Mouse (Mus musculus): ENCODE measurements around the gene Cdhr4.
"Not testable (repeated sequence)": the region's sequence is repeated elsewhere in the genome, so short reads cannot be mapped to it uniquely, and the experiment has no call there.

Gene Cdhr4

DNA sequence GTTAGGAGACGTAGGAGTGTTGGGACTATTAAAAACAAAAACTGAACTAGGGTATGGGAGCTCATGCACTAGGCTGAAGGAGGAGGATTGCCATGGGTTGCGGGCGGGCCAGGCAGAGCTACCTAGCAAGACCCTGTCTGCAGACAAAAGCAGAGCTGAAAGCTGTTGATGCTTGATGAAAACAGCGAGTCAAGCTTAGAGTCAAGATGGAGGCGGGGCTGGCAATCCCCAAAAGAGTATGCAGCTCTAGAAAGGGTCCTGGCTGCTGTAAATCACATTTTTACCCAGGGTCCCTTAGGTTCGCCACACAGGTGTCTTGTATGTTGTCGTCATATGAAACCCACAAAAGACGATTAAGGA is 11.2 kb downstream of the Cdhr4 start:
- CTCF ChIA-PET: interaction anchor here (0.6 to 1.1 kb wide), 3 partner anchors 19 to 54 kb away, joined by 3 to 4 read pairs (median 3); partner anchors contain the start of gene Gmppb

DNA sequence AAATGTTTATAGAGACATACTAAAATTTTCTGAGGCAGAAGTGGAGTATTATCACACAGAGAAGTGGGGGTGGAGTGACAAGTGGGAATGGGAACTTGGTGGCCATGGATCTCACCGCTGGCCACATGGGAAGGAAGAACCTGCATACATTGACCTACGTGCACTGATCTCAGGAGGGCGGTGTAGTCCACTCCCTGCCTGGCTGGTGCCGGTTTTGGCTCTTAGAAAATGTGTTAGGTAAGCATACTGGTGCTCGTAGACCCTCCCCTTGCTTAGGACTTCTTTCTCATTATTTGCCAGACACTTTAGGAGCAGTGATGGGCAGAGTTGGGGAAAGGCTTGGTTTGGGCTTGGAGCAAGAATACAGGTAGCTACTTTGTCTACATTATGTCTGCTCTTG is 15.7 kb downstream of the Cdhr4 start:
- CTCF ChIA-PET: no interaction called here

DNA sequence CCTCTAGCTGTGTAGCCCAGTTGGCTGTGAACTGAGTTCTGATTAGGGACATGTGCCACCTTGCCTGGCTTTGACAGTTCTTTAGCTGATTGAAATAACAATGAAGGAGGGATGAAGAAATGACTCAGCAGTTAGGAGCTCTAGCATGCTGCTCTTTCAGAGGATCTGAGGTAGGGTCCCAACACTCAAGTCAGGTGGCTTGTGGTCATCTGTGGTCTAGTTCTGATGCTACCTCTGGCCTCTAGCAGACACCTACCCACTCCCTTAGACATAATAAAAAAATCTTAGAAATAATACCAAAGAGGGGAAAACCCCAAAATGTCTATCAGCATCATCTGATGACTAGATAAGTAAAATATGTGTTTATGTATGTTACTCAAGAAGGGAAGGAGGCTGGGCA is 18.1 kb downstream of the Cdhr4 start:
- CTCF ChIA-PET: interaction anchor here (0.6 kb wide), 1 partner anchor 10 kb away, joined by 3 read pairs; no protein-coding TSS in a partner anchor

DNA sequence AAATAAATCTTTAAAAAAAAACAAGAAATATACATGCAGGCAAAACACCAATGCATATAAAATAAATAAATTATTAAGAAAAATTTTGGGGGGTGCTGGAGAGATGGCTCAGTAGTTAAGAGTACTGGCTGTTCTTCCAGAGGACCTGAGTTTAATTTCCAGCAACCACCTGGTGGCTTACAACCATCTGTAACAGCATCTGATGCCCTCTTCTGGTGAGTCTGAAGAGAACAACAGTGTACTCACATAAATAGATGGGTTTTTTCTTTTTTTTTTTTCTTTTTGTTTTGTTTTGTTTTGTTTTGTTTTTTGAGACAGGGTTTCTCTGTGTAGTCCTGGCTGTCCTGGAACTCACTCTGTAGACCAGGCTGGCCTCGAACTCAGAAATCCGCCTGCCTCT is 21.3 kb downstream of the Cdhr4 start:
- CTCF ChIA-PET: not testable (repeated sequence)

DNA sequence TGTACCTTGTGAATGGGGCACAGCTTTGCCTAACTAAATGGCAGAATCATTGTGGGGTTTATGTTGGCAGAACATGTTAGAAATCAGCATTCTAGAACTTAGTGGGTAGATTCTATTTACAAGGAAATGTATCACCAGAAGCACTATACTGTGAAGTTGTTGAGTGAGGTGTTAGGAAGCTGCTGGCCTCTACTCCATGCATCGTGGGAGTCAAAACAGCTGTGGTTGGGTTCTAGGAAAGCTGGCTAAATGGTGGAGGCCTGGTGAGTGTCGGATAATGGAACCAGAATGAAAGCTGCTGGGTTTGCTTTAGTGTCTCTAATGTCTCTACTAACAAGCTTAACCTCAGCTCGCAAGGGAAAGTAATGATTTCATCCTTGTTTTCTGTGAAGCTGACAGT is 24.8 kb downstream of the Cdhr4 start:
- CTCF ChIA-PET: no interaction called here

DNA sequence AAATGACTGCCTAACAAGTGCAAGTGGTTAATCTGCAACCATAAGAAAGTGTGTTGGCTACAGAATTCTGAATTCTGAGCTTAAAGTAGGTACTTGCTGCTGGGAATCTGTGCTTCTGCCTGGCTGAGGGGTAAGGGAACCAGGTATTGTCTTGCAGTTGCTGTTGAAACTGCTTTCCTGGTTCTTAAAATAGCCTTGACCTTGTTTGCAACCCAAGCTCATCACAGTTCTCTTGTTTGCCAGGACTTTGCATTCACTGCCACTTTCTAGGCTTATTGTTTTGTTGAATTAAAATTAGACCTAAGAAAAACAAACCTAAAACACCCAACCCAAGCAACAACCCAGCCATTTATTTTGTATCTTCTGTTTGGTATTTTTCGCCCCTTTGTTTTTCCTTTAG is 28.4 kb downstream of the Cdhr4 start:
- CTCF ChIA-PET: no interaction called here

DNA sequence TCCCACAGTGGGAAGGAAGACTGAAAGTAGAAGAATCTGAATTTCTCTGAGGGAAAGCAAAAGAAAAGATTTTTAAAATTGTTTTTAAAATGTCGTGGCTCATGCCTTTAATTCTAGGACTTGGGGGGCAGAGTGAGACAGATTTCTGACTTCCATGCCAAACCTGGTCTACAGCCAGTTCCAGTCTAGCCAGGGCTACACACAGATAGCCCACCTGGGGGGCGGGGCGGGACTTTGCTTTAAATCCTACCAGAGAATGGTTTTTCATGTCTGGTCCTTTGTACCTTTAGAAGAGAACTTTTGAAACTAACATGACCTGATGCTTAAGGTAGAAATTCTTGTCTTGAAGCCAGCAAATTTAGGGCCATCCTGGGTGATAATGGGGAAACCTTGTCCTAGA is 30.9 kb downstream of the Cdhr4 start:
- CTCF ChIA-PET: no interaction called here

DNA sequence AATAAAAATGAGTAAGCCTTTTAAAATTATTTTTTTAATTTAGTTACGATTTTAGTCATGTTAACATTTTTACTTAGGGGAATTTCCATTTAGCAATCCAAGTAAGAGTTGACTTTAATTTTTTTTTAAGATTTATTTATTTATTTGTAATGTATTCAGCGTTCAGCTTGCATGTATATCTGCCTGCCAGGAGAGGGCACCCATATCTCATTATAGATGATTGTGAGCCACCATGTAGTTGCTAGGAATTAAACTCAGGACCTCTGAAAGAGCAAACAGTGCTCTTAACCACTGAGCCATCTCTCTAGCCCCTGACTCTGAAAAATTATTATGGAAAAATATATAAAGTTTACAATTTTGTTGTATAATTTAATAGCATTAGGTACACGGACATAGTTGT is 34.3 kb downstream of the Cdhr4 start:
- CTCF ChIA-PET: interaction anchor here (1.2 kb wide), 1 partner anchor 23 kb away, joined by 4 read pairs; the partner anchor contains the start of gene Gmppb

DNA sequence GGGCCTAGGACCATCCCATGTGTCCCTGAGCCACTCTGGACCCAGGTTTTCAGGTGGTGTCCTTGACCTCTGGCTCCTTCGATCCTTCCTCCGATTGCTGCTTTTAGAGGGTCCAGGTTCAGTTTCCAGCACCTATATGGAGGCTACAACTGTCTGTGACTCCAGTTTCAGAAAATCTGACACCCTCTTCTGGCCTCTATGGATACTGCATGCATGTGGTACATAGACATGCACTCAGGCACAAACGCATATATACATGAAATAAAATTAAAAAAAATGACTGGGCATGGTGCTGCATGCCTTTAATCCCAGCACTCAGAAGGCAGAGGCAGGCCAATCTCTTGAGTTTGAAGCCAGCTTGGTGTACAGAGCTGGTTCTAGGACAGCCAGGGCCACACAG is 35.6 kb downstream of the Cdhr4 start:
- CTCF ChIA-PET: interaction anchor here (0.6 to 0.7 kb wide), 2 partner anchors 26 to 725 kb away, joined by 4 to 6 read pairs; no protein-coding TSS in a partner anchor

DNA sequence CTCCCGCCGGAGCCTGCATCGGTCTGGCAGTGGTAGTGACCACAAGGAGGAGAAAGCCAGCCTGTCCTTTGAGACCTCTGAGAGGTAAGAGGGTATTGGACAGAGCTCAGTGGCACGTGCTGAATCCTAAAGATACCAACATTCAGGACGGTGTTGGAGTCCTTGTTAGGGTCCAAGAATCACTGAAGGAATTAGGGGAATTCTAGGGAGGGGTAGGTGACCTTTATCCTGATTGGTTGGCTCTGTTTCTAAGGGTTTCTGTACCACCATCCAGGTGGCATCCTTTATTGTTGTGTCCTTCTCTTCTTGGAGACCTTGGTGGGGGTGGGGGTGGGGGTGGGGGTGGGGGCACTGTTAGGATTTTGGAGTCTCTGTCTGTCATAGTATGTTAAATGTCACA is 39.8 kb downstream of the Cdhr4 start:
- CTCF ChIA-PET: no interaction called here

DNA sequence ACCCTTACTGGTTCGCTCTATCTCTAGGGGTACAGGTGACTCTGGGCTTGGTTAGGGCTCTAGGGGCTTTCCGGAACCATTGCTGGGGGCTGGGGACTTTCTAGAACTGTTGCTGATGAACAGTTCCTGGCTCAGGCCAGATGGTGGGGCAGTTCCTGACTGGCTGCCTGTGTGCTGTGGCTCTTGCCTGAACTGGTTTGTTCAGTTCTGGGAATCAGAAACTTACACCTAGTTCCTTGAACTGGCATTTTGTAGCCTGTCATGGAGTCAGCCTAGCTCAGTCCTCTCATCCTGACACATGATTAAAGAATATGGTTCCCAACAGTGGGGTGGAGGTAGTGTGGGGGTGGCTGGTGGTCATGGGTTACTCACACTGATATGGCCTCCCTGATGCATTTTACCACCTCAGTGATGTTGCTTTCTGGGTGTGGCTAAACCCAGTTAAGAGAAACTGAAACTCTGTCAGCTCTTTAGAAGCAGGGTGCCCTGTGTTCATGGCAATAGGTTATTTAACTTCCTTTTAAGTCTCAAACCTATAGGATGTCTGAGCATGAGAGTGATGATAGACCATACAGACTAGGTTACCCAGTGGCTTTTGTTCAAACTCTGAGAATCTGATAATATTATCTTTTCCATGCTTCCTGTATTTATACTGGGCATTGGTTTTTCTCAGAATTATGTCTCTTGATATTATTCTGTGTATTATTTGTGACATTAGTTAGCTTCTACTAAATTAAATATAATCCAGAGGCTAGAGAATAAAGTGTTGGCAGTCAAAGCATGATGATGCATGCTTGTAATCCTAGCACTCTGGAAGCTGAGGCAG is 43.2 kb downstream of the Cdhr4 start:
- CTCF ChIA-PET: interaction anchor here (0.7 to 1.1 kb wide), 3 partner anchors 9 to 141 kb away, joined by 3 to 4 read pairs (median 3); no protein-coding TSS in a partner anchor

DNA sequence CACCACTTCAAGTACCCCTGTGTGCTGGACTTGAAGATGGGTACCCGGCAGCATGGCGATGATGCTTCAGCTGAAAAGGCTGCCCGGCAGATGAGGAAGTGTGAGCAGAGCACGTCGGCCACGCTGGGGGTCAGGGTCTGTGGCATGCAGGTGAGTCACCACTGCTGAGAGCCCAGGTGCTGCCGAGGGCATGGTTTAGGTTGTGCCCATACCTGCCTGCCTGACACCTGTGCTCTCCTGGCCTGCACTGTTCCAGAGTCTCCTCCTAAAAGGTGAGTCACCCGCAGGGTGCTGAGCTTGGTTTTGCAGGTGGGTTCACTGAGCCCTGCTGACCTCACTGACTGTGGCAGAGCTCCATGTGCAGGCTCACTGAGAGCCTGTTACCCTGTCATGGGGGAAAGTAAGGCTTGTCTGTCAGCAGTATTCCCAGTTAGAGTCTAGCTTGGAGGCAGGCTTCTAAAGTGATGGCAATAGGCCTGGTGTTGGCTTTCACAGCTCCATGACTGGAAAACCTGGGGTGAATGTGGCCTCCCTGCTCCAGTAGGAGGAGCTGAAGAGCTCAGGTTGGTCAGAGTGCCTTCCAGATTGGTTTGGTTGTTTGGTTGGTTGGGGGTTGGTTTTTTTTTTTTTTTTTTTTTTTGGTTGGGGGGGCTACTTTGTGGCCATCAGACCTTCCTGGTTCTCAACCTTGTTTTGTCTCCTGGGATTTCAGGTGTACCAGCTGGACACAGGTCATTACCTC is 52.6 kb downstream of the Cdhr4 start:
- CTCF ChIA-PET: interaction anchor here (0.6 kb wide), 2 partner anchors 9 to 265 kb away, joined by 3 to 4 read pairs; no protein-coding TSS in a partner anchor

DNA sequence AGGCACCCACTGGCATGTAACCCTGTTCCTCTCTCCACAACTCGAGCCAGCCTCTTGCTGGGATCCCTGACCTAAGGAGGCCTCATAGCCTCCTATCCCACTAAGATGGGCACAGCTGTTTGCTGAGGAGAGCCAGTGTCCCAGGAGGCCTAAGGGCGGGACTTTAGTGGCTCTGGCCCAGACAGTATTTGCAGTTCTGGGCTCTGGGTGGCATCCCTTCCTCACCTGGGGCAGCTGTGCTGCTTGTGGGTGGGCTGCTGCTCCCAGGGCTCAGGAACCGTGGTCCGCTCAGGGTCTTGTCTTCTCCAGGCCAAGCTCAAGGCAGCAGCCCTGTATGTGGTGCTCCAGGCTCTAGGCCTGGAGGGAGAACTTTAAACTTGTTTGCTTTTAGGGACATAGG is 54.3 kb downstream of the Cdhr4 start:
- CTCF ChIA-PET: interaction anchor here (0.7 kb wide), 1 partner anchor 102 kb away, joined by 4 read pairs; no protein-coding TSS in a partner anchor

DNA sequence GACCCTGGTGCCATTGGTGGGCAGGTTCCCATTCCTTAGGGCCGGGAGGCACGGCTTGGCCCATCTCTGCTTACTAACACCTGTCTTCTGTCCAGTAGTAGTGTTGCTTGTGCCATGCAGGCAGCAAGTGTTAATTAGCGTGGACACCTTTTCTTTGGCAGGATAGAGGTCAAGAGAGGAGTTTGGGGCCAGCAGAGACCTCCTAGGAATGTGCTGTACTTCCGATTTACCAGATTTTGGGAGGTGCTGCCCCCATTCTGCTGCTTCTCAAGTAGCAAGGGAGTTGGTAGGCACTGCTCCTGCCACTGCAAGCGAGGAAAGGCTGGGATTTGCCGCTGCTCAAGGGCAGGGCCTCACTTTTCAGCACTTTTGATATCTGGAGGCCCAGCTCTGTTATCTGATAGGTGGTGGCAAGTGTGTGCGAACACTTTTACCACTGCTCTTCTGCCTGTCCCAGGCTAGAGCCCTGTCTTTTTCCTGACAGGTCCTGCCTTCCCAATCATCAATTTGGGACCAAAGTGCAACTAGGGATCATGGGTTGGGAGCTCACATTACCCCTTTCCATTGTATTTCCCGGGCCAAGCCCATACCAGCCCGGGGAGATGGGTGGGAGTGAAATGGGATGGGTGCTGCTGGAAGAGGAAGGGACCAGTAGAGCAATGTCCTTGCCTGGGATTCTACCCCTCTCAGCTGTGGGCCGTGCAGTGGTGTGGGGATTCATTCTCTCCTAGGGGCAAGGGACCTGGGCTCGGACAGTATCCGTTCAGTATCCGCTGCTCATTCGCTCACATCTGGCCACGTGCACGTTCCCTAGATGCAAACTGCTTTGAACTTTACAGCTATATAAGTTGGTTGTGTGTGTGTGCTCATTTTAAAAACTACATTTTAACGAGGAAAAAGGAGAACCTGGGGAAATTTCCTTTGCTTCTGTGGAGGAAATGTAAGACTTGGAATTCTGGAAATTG is 55.6 kb downstream of the Cdhr4 start:
- CTCF ChIA-PET: interaction anchor here (0.6 kb wide), 1 partner anchor 627 kb away, joined by 3 read pairs; no protein-coding TSS in a partner anchor

DNA sequence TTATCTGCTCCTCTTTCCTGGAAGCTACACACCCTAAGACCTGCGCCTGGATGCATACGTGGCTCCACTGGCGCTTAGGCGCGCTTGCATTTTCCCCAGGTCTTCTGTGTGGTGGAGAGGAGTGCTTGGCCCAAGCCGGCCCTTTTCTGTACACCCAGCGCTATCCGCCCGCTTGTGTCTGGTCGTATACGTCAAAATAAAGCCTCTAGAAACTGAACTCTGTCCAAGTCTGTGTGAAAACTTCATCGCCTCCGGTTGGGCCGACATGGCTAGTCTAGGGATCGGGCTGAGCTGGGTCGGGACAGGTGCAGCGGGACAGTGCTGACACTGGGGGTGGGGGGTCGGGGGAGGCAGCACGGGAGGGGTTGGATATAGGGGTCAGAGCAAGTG is 56.3 kb downstream of the Cdhr4 start:
- CTCF ChIA-PET: interaction anchor here (0.6 to 1.2 kb wide), 3 partner anchors 23 to 626 kb away, joined by 3 to 4 read pairs (median 3); no protein-coding TSS in a partner anchor

DNA sequence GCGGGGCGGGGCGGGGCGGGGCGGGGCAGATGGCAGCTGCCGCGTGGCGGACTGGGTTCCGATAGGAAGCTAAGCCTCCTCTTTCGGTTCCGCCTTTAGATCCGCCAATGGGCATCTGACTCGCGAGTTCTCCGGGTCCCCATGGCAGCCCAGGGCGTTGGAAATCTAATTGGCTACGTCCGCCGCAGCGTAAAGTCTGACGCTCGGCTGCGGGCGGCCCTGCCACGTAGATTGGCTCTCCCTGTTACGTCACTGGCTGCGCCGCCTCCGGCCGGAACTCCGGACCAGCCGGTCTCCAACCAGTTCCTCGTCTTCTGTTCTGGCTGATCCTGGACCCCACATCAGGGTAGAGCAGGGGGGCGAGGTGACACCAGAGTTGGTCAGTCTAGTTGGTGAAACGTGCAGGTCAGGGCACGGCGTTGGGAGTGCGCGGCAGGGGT is 56.7 kb downstream of the Cdhr4 start, which contains the start of gene Gmppb:
Gene Gmppb (plus strand): TSS at position 227 of the 440 bp plus-strand sequence.
- CTCF ChIA-PET: interaction anchor here (0.5 to 1.2 kb wide), 3 partner anchors 23 to 422 kb away, joined by 3 to 4 read pairs (median 3); no protein-coding TSS in a partner anchor
